Mouse (Mus musculus) thymus, postnatal 14 days (tissue): ENCODE results near the gene Tmem170b.

Source experiments
- DNase-seq: peaks from one replicate; pipeline ENCODE4 v3.0.0; 2021

Gene Tmem170b

DNA sequence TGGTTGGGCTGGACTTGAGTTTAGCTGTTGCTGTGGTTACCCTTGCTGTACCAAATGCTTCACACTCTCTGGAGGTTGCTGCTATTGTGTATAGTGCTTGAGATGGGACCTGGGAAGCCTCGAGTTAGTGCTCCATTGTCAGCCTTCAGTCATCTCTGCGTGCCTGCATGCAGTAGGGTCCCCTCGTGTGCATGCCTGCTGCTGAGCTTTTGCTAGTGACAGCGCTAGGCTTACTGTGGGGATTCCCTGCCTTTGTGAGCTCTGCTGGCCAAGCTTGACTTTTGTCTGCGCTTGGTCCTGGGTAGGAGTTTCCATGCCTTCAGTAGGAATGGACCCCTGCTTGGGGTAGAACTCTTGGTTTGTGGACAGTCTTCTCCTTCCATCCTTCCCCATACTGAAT lies 9.3 kb downstream of the Tmem170b start:
- DNase-seq = no peak

DNA sequence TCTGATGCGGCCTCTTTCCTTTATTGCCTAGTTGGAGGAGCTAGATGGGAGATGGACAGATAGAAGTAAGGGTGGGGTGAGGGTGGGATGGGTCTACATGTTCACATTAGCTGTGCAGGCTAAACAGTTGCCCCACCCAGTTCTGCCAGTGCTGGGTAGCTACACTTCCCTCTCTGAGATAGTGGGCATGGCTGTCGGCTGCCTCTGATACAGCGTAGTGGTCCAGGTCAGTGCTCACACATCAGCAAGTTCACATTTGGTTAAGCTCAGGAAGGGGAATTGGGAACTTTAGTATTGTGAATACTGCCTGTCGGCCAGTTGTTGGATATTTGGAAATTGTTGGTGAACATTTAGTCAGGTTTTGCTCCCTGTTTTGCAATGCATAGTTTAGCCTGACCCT lies 13.8 kb downstream of the Tmem170b start:
- no peak for DNase-seq

DNA sequence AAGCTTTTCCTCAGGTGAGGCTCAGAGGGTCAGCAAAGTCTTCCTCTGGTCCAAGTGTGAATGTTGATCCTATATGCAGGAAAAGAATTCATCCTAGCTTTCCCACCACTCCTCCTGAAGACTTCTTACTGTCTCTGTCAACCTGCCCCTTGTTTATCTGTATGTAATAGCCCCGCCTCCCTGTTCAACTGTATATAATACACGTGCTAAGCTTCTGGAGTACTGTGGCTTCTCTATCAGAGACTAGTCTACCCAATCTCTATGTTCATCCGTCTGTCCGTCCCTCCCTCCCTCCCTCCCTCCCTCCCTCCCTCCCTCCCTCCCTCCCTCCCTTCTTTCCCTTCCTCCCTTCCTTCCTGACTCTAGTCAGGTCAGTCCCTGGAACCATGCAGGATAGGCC lies 14.4 kb downstream of the Tmem170b start:
- DNase-seq = no peak

DNA sequence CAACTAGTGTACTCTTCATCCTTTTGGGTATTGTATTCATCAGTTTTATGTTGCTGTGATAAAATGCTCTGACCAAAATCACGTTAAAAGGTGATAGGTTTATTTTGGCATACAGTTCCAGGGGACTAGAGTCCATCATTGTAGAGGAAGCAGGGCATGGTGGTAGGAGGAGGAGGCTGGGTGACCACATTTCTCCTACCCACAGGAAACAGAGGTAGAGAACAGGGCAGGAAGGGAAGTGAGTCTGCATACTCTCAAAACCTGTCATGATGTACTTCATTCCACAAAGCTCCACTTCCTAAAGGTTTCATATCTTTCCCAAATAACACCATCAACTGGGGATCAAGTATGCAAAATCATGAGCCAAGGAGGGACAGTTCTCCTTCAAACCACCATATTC lies 18.4 kb downstream of the Tmem170b start:
- no peak for DNase-seq

DNA sequence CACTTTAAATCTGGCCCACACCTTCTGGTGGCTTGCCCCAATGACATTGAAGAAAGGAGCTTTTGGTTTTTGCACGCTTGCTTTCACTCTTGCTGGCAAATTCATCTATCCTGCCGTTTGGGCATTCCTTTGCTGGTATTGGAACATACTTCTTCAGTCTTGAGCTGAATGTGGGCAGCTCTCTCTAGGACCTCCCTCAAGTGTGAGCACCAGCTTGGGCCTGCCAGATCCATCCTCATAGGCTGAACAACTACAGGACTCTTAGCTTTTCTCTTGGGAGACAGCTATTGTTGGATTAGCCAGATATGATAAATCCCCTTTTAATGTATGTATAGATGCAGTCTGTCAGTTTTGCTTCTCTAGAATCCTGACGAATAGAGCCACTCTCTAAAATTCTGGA lies 19.5 kb downstream of the Tmem170b start:
- DNase-seq = no peak

DNA sequence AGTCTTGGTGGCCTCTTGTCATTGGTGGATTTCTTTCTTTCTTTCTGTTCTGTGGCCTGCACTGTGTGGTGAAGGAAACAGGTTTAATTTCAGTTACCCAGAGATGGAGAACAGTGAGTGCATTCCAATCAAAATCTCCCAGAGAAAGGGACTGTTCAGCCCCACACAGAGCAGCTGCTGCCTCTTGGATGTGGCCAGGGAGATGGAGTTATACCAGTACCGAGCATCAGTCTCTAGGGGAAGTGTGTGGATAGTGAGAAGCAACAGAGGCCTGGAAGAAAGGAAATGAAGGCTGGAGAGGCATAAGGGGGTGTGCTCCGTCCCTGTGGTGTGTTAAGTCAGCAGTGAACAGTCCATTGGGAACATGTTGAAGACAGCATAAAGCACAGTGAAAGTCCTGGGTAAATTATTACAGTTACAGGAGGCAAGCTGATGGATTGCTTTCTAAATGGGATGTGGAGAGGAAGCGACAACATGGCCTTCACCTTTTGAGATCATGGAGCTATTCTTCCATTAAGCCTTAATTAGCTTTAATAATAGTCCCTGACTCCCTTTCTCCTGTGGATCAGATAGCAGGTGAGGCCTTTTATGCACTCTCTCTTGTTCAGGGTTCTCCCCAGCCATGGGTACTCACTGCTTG lies 21.7 kb downstream of the Tmem170b start:
- DNase-seq = no peak

DNA sequence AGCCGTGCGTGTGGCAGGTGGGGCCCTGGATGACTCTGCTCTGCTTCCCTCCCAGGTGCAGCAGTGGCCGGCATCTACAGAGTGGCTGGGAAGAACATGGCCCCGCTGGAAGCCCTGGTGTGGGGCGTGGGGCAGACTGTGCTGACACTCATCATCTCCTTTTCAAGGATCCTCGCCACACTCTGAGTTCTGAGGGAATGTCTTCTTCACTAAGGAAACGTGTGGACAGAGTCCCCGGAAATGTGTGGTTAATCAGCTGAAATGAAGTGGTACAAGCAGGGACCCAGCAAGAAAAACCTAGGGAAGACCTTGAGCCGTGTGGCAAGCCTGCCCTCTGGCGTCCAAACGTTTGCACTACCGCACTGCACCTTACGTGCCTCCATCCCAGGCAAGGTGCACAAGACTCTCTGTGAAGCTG lies 28.7 kb downstream of the Tmem170b start:
- DNase-seq = peak; percentile 78

DNA sequence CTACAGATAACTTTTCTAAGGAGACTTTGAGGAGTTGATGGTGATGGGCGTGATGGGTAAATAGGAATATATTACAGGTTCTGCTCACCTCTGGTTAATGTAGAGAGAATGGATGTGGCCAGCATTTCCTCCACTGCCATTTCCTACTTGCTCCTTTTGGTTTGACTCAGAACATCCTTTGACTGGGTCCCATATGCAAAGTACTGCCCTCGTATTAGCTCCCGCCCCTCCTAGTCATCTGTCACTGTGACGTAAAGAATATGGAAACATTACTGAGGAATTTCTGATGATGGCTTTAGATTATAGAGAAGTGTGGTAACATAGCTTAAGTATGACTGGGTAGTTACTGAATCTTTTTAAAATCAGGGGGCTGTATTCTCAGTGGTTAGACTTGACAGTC lies 32.4 kb downstream of the Tmem170b start:
- no peak for DNase-seq

DNA sequence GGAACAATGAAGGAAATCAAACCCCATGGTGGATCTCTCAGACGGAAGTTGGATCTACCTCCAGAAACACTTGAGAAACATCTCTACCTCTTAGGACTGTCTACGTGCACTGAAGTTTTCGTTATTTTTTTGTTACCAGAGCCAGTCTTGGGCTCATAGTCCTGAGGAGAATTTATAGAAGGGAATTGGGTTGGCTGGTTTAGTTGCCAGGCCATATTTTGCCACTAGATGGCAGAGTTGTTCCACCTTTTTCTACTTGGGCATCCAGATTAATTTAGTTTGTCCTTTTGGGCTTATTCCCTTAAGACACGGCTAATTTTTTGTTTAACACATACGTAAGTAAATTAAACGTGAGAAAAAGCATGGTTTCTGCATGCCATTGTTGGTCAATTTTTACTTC lies 37.1 kb downstream of the Tmem170b start:
- DNase-seq = peak; percentile 34

DNA sequence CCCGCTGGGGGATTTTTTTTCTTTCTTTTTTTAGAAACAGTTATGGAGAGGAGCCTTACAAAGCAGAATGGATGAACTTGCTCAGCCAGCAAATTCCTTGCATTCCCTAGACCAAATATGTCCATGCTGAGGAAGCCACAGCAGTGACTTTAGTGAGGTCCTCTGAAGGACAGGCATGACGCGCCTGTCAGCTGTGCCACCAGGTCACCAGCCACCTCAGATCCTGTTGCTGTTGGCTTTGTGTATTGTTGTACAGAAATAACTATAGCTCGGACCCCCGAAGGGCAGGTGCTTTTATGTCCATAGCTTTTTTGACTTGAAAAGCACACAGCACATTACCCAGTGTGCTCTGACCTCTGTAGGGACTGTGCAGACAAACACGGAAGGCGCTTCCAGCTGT lies 38.1 kb downstream of the Tmem170b start:
- DNase-seq = no peak

DNA sequence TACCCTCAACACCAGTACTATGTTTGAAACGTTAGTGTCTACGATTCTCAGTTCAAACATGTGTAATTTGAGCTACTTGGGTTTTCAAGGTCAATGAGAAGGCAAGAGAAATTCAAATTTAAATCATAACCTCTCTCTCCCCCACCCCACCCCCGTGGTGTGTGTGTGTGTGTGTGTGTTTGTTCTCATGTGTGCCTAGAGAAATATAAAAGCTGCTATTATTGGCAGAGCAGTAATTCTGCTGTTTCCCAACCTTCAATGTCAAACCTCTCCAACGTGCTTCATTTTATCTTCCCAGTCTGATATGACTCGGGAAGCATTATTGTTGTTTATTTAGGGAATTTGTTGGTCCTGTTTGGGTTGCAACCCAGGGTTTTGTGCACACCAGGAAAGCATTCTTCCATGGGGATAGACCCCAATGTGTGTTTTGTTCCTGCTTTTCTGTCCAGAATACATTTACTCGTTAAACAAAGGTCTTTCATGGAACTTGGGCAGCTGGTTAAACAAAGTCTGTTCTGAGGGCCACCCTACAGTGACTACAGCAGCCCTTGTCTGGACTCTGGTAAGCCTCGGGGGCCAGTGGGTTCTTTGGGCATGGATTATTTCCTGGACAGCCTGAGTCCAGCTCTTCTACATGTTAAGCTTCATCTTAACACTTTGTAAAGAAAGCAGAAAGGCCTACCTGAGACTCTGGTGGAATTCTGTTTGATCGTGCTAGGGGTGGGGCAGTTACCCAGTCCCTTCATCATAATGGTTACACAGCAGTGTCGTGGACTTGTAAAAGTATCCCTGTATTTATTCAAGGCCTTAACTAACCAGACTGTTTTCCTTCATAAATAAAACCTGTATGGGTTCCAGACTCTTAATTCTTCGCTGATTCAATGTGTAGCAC lies 39.1 kb downstream of the Tmem170b start:
- no peak for DNase-seq

DNA sequence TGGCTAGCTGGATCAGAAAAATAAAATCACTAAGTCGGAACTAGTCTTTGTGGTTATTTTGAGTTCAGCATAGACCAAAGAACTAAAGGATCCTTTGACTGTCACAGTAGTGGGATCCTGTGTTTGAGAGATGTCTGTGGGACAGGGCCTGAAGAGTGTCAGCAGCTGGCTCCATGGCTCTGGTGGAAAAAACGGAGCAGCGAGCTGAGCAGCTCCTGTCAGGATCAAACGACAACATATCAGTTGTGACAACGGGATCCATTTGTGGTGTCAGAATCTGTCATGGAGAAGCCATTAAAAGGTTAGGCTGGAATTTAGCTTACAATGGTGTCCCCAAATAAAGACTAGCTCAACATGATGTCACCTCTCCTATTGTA lies 39.8 kb downstream of the Tmem170b start:
- DNase-seq = no peak

DNA sequence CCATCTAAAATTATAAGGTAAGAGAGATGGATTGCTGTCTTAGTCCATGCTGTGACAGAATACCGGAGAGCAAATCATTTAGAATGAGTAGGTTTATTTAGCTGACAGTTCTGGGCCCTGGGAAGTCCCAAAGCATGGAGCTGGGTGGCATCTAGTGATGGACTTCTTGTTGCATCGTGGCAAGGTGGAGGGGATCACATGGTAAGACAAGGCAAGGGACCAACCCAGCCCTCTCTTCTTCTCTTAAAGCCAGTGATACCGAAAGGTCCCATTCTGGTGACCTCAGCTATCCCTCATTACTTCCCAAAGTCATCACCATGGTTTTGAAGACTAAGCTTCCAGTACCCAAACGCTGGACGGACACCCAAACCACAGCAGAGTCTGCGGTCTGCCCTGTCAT lies 42.3 kb downstream of the Tmem170b start:
- no peak for DNase-seq

DNA sequence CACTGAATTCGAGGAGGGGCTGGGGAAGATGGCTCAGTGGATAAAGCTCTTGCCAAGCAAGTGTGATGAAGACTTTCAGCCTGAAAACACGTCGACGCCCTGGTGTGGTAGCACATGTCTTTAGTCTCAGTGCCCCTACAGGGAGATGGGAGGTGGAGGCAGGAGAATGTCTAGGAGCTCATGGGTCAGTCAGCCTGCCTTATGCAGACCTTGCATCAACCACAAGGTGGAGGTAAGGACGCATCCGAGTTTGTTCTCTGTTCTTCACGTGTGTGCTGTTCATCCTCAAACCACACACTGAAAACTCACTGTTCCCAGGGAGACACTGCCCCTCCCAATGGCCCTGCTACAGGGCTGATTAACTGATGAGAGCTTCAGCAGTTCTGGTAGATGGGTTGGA lies 45.0 kb downstream of the Tmem170b start:
- DNase-seq = no peak

DNA sequence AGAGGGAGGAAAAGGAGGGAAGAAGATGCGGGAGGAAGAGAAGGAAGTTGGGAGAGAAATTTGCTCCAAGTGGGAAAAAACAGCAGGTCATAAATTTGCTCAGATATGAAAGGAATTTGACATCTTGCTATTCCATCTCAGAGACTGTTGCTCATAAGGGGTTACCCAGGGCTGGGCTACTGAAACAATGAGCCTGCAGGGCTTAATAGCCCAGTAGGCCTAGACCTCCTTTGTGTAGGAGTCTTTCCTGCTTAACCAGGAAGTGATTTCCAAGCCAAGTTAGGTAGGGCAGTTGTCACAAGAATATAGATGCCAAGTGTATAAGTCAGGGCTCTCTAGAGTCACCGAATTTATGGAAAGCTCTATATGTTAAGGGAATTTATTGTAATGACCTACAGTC lies 48.1 kb downstream of the Tmem170b start:
- no peak for DNase-seq

DNA sequence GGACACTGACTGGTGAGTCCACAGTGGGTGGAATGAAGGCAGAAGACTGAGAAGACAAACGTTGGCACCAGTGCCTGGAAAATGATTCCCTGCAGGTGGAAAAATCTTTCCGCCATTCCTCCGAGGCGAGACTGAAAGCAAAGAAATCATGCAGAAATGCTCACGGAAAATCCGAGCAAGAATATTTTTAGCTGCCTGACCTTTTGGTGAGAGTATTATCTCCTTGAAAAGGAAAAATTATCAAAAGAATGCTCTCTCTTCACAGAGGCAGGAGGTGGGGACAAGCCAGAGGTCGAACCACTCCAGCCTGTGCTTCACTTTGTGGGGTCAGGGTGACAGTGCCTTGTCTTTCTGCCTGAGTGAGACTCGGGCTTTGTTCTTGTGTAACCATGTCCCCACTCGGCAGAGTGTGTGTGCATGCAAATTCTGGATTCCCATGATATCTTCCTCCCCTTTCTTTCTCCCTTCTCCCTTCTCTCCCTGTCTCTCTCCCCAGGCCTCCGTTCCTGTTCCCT lies 49.9 kb downstream of the Tmem170b start:
- no peak for DNase-seq

DNA sequence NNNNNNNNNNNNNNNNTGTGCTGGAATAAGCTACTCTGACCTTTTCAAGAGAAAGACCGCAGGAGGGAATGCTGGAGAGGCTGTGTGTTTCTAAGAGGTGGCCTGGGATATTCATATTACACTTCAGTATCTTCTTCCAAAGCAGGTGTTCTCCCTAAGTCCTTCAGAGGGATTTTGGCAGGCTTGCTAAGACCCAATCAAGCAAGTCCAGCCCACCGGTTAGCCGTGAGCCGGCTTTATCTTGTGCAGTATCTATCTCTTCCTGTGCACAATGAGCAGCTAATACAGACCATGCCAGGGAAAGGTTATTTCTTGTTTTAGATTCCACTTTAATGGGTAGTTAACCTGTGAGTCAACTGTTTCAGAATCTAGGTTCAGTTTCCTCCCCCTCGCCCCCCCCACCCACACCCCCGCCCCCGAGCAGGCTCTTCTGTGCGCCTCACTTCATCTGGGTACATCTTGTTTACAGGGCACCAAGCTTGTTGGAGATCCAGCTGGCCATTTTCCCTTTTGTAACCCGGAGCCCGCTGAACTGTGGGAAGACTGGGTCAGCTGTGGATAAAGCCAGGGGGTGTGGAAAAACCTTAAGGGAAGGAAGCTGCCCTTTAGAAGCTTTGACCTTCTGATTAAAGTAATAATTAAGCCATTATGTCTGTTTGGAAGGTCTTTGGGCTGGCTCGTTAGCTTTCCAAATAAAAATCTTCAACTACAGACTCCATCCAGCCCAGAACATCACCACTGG lies 54.5 kb downstream of the Tmem170b start:
- DNase-seq = no peak

DNA sequence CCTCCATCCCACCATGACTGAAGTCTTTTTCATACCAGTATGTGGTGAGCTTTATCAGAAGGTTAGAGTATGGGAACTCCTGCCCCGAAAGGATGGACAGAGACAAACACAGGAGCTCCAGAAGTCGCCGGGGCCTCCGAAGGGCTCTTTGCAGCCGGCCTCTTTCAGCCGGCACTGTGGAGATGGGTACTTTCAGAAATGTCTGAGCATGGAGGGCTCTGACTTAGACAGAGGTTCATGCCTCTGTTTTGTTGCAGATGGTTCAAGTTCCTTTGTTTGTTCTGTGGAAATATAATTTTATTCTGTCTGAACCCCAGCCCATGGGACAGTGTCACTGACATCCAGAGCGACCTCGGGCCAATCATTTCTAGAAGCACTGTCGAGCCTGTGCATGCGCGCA lies 55.4 kb downstream of the Tmem170b start:
- DNase-seq = no peak

DNA sequence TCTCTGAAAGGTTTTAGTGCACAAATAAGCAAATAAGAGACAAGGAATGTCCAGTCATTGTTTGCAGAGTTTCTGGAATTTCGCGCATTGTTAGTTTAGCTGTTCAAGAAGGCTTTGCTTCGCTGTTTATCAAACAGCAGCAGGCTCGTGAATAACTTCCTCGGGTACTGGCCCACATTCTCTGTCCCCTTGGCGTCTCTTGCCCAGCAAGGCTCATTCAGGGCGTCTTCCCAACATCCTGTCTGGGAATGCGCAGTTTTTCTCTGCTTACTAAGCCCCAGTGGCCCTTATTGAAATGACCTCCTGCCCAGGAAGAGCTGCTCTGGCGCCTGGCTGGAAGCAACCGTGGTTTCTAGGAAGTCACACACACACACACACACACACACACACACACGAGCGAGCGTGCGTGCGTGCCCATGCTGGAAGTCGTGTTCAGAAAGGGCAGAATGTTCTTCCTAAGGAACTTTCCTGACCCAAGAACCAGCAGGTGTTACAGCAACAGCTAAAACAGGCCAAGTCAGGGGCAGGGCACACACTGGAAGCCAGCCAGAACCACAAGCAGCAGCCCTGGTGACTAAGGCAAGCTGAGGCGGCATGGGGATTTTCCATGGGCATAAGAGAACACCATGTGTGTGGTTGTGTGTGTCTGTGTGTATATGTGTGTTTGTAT lies 56.8 kb downstream of the Tmem170b start:
- no peak for DNase-seq

DNA sequence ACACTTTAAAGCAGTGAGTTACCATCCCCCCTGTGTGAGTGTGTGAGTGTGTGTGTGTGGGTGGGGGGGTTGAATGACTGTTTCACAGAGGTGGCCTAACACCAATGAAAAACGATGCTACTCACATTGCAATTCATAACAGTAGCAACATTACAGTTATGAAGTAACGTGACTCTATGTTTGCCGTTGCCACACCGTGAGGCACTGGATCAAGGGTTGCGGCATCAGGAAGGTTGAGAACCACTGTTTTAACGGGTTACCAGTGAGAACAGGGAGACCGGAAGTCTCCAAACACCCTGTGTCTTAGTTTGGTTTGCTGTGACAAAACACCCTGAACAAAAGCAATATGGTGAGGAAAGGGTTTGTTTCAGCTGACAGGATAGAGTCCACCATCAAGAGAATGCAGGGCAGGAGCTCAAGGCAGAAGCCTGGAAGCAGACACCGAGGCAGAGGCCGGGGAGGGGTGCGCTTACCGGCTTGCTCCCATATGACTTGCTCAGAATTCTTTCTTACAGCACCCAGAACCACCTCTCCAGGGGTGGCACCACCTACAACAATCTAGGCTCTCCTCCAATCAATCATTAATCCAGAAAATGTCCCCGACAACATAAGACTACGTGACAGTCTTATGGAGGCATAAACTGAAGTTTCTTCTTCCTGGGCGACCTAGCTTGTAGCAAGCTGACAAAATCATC lies 57.9 kb downstream of the Tmem170b start:
- DNase-seq = no peak

DNA sequence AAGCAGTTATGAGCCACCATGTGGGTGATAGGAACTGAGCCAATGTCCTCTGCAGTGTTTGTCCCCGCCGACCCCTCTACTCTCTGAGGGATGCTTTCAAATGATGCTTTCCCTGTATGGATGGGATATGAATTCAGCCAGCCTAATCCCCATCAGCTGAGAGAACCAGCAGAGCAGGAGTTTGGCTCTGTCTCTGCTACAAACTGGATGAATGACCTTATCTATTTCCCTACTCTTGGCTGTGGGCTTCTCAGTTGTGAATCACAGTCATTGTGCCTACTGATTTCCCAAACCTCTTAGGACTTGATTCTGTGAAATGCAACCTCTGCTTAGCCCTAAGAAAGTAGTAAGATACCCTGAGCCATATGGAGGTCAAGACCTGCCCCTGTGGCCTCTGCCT lies 64.2 kb downstream of the Tmem170b start:
- no peak for DNase-seq

DNA sequence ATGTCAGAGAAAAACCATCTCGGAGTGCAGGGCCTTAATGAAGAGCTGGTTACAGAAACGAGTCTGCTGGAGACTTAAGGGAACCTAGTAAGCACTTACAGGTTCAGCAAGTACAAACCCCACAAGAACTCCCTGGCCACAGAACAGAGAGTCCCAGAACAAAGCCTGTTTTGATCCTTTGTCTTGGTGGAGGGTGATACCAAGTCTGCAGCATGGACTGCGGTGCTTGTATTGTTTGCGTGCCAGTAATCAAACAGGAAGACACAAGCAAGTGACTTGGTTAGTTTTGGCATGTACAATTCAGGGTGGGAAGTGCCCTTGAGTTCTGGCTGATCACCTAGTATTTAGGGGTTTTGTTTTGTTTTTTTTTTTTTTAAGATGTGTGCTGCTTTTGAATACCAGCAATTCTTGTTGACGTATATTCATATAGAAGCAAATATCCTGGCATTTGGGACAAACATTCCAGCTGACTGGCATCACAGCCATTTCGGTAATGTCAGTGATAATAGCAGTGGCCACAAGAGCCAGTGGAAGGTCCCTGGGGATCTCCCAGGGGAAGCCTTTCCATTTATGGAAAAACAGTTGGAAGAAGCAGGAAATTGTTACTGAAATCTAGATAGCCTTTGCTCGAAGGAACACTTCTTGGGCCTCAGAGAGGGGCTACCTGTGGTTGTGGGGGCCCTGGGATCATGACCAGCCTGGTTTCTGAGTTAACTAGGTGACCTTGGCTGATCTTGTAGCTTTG lies 64.9 kb downstream of the Tmem170b start:
- DNase-seq = no peak
